Mouse (Mus musculus): Measurements from ENCODE around the gene E030025P04Rik. TPM values are rescaled to one million over a fixed set of nuclear protein-coding genes. Genes with fewer than 3 reads are reported as not detected.

The E030025P04Rik gene
- polyA plus RNA-seq, 1 experiment from 2014 or later: not detected

Other genes with a start within 250 kb of the E030025P04Rik start
- gene Axin2, start 224.0 kb downstream of the E030025P04Rik start, polyA plus RNA-seq (2016; fragmentation: Nextera tagmentation; extraction: Ambion mirVana): 17.5 and 20.3 TPM in 2 replicates
- gene Rgs9, start 153.8 kb upstream of the E030025P04Rik start, polyA plus RNA-seq (2016; fragmentation: Nextera tagmentation; extraction: Ambion mirVana): 3.3 and 4.5 TPM in 2 replicates
- gene Gna13, start 218.5 kb upstream of the E030025P04Rik start, polyA plus RNA-seq (2016; fragmentation: Nextera tagmentation; extraction: Ambion mirVana): 21.9 and 22.9 TPM in 2 replicates